Mouse (Mus musculus) retina, embryonic 14.5 days (tissue): Measurements from ENCODE around the gene Sptbn2.
A peak's percentile ranks its signal among the peaks of the same experiment; 100 is the strongest.

Source experiments
- DNase-seq: peaks from one replicate; pipeline ENCODE4 v3.0.0-alpha.2; 2015; ENCODE audit warnings: low spot score

Gene Sptbn2

DNA sequence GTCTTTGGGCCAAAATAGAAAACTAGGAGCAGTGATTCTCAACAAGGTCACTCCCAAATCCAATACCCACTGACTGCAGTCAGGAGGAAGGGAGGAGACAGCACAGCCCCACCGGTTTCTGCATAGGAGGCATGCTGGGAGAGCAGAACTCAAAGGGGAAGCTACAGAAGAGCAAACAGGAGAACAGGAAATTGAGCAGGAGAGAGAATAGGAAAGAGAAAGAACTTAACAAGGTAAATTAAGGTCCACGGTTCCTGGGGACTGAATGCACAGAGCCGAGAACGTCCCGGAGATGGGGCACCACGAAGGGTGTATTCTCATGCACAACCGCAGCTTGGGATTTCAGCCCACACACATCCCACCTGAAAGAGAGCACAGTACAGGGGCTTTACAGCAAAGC, 74.2 kb downstream of the Sptbn2 start:
- DNase-seq, result no peak

DNA sequence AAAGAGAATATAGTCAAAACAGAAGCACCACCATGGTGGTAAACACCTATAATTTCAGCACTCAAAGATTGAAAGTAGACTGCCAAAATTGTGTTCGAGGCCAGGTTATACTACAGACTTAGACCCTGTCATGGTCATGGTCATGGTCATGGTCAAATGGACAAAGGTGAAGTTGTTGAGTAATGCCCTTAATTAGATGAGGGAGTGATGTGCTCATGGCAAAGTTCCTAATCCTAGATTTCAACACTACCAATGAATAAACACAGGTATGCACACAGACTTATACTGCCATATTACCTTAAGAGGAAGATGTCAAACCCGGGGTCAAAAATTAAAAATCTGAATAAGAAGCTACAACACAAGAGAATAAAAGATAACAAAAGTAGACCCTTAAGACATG, 75.3 kb downstream of the Sptbn2 start:
- no peak for DNase-seq

DNA sequence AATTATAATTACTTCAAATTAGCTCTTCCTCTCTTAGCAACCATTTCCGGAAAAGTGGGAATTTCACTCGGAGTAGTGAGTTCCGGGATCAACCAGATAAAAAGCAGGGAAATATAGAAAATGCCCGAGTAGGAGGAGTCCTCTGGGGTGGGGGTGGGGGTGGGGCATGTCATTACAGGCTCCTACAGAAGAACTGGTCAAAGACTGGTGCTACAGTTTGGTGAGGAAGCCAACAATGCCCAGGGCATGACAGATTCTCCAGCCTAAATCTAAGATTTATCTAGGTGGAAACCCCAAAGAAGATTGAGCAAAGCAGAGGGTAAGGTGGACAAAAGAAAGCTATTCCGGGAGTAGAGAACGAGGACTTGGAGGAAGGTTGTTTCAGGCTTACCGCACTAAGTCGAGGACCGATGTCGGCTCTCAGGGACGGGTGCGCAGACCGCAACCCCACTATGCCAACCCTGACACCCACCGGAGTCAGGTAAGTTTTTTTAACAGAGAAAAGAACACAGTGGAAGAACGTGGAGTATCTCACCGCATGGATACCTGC, 82.4 kb downstream of the Sptbn2 start:
- DNase-seq, result no peak

DNA sequence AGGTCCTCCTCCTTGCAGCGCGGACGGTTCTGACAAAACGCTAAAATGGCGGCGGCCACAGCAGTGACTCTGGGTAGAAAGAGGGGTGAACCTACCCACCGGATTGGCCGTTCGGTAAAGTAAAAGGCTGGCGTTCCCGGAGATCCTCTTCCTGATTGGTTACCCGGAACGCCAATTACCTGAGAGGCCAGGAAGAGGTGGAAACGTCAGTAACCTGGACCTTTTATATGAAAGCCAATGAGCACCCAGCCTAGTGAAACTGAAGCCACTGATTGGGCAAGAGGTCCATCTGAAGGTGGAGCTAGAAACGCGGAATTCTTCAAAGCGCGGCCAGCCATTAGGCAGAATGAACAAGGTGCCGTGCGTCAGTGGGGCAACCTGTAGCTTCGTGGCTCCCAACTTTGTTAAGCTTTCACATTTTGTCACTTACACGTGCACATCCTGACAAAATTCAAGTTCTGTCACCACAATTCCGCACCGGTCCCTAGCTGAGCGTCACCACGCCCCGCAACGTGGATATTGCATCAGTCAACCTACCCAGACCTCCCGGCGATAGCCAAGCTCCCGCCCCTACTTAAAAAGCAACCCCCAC, 83.0 kb downstream of the Sptbn2 start, which contains the start of gene Rbm4:
TSS of gene Rbm4 (minus strand) at position 71 of the 592 bp plus-strand sequence.
- DNase-seq, result peak; percentile 99

DNA sequence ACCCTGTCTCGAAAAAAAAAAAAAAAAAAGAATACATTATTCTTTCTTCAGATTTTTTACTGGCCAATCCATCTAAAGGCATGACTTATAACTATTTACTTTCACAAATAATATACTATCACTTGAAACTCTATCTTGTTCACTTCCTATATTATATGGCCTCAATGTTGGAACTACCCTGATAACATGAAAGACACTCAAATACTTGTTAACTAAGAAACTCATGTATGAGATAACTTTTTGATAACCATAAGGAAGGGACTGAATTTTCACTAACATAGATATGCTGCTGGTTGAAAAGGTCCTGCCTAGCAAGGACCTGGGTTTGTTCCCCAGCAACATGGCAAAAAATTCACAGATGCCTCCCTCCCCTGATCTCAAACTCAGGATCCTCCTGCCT, 85.0 kb downstream of the Sptbn2 start:
- no peak for DNase-seq

DNA sequence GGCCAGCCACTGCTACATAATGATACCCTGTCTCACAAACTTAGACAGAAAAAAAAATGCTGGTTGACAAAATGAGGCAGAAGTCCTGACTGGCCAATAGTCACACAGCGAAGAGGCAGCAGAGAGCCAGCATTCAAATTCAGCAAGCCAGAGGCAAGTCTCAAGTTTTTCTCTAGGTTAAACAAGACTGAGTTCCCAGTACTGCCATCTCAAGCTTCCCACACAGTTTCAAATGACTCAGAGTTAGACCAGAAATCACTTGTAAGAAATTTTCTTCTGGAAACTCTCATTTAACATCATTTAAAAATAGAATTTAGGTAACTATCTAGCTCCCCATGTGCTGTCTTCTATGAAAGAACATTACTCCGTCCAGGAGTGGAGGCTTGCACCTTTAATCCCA, 86.9 kb downstream of the Sptbn2 start:
- DNase-seq, result no peak

DNA sequence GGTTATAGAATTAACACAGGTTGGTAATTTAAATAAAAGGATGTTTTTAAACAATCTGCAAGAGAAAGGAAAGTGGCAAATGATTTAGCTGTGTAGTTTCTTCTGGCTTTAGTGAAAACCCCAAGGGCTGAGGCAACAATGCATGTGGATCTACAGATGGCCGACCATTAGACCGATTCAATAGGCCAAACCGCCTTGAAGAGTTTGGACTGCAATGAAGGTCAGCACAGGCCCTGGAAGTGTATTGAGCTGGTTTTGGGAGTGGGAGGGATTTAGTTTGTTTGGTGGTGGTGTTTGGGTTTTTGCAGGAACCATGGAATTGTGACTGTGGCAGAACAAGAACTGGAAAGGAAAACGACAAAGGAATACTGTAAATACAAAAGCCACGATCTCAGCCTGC, 88.1 kb downstream of the Sptbn2 start:
- no peak for DNase-seq
